Mouse (Mus musculus) T-helper 2 cell (primary cell): ENCODE measurements around the gene Uba3.

Source experiments
- in situ Hi-C: fragments of 300-600 bp; cut with MboI, MseI; formaldehyde crosslinking; loops from one replicate; pipeline ENCODE4 v1.15.1; 2025; ENCODE audit warnings: high pct_unique_total_duplicates

Uba3 gene

DNA sequence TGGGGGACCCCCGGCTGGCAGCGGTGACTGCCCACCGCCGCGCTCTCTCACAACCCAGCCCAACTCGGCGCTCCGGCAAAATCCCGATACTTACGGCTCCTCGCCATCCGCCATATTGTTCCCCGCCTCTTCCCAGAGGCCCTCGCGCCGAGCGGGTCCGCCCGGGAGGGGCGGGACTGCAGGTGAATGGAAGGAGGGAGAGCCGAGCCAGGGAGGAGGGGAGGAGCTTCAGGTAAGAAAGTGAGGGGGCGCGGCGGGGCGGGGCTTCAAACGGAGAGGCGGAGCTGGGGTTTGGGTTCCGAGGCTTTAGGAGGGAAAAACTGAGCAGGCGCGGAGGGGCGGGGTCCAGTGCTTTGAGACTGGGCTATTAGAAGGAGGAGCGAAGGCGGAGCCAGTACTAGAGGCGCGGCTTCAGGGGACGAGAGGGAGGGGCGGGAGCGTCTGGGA, at the start of gene Uba3:
Uba3 (minus strand) TSS at position 209 of the 447 bp plus-strand sequence.
- in situ Hi-C loops: loop anchor here (5.0 kb wide), 1 partner anchor 107 kb away; no protein-coding TSS in a partner anchor

DNA sequence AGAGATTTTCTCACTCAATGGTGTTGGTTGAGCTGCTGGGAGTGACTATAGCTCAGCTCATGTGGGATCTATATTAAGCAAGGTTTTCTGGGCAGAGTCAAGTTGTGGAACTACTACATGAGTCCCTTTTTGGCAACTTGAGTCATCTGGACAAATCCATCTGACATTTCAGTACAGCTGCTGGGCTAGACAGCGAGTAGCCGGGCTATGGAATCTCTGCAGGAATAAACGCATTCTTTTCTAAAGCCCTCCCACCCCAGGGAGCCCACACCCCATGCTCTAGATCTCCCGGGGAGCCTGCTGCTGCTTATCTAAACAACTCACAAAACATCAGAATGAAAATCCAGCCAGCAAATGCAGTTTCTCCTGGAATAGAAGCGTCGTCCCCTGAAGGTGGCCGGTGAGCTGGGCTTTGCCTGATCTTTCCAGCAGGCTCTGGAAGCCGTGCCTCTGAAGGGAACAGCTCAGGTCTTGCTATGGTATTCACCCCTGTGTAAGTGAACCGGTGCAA, 47.3 kb upstream of the Uba3 start, which contains the start of gene Lmod3:
Lmod3 (minus strand) TSS at position 49 of the 511 bp plus-strand sequence.
- in situ Hi-C loops: loop anchor here (10.0 to 25.0 kb wide), 3 partner anchors 262 to 760 kb away; no protein-coding TSS in a partner anchor

DNA sequence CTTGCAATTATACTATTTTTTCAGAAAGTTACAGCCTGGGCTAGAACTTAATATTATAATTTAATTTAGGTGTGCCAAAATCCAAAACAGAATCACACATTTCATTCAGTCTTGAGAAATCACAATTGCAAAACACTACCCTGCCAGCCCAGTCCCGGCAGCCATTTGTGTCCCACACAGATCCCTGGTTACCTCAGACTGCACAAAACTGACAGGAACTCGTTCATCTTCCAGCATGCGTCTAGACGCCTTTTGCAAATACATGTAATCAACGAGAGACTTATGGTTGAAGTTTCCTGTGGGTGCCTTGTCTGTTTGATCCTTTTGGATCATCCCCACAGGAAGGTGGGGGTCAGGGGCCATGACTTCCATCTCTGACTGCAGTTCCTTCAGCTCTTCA, 46.6 kb upstream of the Uba3 start:
- in situ Hi-C loops: loop anchor here (10.0 to 25.0 kb wide), 3 partner anchors 263 to 760 kb away; no protein-coding TSS in a partner anchor

GRCm38 (mm10) chr6:97250966-97251365, 45.5 kb upstream of the Uba3 start:
- in situ Hi-C loops: loop anchor here (10.0 to 25.0 kb wide), 3 partner anchors 264 to 761 kb away; no protein-coding TSS in a partner anchor

DNA sequence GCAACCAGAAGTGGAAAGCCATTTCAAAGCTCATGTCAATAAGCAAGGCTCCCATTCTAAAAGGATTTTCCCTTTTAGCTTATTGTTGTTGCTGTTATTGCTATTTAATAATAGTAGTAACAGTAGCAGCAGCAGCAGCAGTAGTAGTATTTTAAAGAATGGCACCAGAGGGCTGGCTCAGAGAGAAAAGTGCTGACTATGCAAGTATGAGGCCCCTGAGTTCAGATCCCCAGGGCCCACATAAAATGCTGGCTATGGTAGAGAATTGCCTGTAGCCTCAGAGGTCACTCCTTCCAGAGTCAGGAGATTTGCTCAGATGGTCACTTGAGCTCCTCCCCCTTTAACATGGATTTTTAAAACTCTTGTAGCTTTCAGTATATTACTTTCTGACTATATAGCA, 39.8 kb upstream of the Uba3 start:
- in situ Hi-C loops: no loop called here

DNA sequence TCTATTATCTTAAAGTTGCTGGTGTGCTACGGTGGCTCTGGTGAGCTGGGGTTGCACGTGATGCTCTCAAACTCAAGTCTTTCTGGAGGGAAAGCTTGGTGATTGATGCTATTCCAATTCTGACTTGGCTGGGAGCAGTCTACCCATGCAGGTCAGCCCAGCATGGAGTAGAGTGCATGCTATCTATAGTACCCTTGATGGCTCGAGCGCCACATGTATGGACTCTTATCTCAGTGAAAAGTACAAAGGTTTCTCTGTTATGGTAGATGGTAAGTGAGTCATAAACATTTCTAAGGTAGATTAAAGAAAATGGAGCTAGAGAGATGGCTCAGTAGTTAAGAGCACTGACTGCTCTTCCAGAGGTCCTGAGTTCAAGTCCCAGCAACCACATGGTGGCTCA, 37.1 kb upstream of the Uba3 start:
- in situ Hi-C loops: no loop called here

GRCm38 (mm10) chr6:97240092-97240491, 34.6 kb upstream of the Uba3 start:
- in situ Hi-C loops: no loop called here

DNA sequence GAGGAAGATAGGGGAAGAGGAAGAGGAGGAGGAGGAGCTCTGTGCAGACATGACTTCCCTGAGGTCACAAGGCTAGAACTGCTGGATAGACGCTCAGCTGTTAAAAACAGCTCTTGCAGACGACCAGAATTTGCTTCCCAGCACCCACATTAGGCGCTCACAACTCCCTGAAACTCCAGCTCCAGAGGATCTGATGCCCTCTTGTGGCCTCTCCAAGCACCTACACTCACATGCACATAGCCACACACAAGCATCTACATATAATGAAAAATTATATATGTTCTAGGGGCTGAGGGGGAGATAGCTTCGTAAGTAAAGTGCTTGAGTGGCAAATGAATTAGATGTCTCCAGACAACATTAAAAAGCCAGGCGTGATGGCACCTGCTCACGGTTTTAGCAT, 33.9 kb upstream of the Uba3 start:
- in situ Hi-C loops: no loop called here

GRCm38 (mm10) chr6:97236088-97236487, 30.6 kb upstream of the Uba3 start:
- in situ Hi-C loops: no loop called here

- in situ Hi-C loops: no loop called here
These were observed 29.6 kb upstream of the Uba3 start for GRCm38 (mm10) chr6:97234911-97235668.

- in situ Hi-C loops: no loop called here
These were observed 21.8 kb upstream of the Uba3 start for GRCm38 (mm10) chr6:97227067-97227847.

DNA sequence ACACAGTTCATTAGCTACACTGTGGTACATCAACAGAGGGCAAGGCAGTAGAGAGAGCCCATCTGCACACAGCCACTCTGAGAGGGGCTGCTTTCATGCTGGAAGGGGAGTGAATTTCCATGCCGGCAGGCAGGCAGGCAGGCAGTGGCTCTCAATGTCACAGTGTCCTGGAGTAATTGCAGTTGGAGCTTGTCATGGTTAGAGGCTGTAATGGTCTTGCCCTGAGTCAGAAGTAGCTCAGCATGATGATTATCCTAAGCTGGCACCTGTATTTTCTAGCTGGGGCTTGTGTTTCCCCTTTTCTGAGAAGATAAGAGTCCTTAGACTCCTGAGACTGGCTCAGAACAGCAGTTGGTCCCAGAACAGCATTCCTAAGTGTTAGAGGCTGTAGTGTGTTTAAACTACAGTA, 20.6 kb upstream of the Uba3 start:
- in situ Hi-C loops: no loop called here

DNA sequence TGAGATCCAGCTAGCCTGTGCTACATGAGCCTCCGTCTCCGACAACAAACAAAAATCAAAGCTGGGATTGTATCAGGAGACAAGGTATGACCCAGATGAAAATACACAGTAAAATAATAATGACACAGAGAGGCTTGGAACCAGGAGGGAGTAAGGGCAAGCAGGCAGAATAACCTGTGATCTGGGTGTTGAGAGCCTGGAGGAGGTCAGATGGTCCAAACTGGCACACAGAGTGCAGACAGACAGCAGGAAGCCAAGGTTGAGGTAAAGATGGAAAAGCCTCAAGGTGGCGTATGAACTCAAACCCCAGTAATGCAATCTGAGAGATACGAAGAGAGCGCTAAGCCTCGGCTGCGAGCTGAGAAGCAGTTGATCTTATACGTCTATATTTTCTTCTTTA, 19.1 kb upstream of the Uba3 start:
- in situ Hi-C loops: no loop called here

DNA sequence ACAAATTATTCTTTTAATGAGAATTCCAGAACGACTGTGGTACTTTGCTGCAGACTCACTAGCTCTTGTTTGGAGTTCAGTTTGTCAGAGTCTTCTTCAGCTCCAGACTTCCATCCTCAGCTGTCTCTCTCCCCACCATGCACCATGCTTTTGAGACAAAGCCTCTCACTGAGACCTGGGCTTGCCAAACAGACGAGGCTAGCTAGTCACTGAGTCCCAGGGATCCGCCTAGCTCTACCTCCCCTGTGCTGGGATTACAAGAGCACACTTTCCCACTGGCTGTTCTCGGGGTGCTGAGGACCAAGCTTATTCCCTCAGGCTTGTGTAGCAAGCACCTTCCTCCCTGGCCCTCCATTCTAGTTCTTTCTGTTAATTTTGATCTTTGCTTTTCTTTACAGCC, 18.1 kb upstream of the Uba3 start:
- in situ Hi-C loops: no loop called here

DNA sequence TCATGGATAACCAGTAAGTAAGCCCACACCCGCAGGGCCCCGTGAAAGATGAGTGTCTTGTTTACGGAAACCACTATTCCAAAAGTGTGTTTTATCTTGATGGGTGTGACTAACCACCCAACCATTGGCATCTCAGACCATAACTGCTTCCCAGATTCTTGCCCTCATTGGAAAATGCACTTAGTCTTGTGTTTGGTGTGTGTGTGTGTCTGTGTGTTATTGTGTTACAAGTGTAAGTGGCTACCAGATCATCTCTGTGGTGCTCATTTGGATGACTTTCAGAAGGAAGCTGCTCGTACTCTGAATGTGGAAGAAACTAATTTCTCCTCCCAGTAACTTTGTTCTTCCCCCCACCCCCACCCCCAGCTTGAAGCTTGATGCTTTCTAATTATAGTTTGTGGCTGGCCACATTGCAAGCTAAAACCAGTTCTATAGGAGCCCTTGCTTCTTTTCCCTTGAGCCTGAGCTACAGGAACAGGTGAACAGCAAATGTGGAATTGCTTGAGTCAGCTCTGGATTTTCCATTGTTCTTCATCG, 17.6 kb upstream of the Uba3 start:
- in situ Hi-C loops: no loop called here

- in situ Hi-C loops: no loop called here
These were observed 16.9 kb upstream of the Uba3 start for GRCm38 (mm10) chr6:97222321-97222720.

DNA sequence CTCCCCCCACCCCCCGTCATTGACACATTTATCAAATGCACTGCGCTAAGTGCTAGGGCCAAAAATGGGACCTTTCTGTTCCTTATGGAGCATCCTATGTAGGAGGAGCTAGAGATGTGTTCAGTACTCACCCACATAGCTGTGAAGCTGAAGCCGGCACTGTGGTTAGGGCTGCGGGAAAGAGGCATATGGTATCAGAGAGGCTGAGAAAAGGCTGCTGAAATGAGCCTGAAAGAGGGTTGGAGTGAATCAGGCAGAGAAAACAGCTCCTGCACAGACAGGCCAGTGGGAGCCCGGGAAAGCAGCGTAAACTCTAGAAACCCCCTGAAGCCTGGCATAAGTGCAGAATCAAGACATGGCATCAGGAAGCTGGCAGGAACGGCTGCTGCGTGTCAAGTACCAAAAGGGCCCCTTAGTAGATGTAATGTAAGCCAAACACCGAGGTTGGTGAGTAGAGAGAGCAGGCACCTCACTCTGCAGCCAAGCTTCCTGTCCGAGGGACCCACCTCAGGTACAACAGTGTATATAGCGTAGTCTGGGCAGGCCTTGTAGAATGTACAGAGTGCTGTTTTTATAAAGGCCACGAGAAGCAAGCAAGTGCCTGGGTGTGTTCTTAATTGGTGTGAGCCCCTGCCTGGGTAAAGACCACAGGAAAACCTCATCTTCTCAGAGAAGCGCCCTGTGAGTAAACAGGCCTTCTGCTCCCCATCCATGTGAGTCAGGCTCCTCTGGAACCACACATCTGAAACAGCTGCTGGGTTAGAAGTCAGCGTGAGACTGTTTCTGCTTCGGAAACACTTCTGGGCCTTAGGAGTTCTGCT, 16.0 kb upstream of the Uba3 start:
- in situ Hi-C loops: no loop called here

DNA sequence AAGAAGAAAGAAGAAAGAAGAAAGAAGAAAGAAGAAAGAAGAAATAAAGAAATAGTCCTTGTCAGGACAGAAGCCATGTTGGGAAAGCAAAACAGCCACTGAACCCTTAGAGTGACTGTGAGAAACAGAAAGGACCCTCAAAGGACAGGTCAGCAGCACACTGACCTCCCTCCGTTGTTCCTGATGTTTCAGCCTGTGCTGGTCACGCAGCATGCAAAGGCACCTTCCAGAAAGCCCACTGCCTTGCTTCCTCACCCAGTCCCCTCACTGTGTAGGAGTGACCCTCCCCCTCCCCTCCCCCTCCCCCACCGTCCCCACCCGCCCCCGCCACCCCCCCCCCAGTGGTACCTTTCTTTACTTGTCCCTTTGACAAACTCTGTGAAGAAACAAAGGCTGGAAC, 15.2 kb upstream of the Uba3 start:
- in situ Hi-C loops: no loop called here

DNA sequence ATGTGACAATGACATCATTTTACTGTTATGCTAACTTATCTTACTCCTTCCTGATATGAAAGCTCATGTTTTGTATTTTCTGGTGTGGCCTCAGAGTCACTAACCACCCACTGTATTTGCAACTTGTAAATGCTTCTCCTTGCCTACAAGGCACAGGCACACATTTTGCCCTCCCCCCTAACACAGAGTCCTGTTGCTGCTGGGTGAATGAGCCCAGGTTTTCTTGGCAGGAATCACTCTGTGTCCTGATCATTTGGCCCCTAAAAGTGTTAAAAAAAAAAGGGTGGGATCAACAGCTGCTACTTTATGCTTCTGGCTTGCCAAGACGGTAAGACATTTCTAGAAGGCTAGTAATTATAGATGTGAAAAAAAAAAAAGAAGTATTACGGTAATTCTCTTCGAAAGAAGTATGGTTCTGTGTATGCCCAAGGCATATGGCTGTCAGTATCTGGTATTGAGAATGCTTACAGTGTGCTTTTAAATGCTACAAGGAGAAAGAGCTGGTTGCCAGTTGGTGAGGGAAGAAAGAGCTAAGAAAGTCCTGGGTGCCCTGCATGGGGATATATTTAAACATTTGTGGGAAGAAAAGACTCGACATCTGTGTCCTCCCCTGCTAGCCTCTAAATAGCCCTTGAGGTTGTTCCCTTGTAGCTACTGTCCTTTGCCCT, 10.8 kb upstream of the Uba3 start:
- in situ Hi-C loops: loop anchor here (10.0 kb wide), 1 partner anchor 79 kb away; no protein-coding TSS in a partner anchor

- in situ Hi-C loops: loop anchor here (10.0 kb wide), 1 partner anchor 83 kb away; no protein-coding TSS in a partner anchor
These were observed 6.5 kb upstream of the Uba3 start for GRCm38 (mm10) chr6:97211981-97212380.
